Mouse (Mus musculus): ENCODE measurements around the gene Rhox4f. TPM values are rescaled to one million over a fixed set of nuclear protein-coding genes. Genes with fewer than 3 reads are reported as not detected.
"Not testable (repeated sequence)": the region's sequence is repeated elsewhere in the genome, so short reads cannot be mapped to it uniquely, and the experiment has no call there.

Gene Rhox4f
- not detected for total RNA-seq (2021)
- long read RNA-seq, experiment 1: 0 reads
- long read RNA-seq, experiment 2: 0 reads

GRCm38 (mm10) chrX:37607604-37608003, at the start of gene Rhox4f:
Gene Rhox4f (minus strand): TSS chrX:37607704.
- DNase-seq: not testable (repeated sequence)

- DNase-seq: not testable (repeated sequence)
Observed at GRCm38 (mm10) chrX:37651227-37651626, 43.7 kb upstream of the Rhox4f start, which contains the start of gene Rhox4g. Gene Rhox4g (minus strand): TSS chrX:37651327.

- not testable (repeated sequence) for DNase-seq
Observed at GRCm38 (mm10) chrX:37643370-37643769, 35.9 kb upstream of the Rhox4f start, which contains the start of gene Rhox2g. Gene Rhox2g (minus strand): TSS chrX:37643470.

DNA sequence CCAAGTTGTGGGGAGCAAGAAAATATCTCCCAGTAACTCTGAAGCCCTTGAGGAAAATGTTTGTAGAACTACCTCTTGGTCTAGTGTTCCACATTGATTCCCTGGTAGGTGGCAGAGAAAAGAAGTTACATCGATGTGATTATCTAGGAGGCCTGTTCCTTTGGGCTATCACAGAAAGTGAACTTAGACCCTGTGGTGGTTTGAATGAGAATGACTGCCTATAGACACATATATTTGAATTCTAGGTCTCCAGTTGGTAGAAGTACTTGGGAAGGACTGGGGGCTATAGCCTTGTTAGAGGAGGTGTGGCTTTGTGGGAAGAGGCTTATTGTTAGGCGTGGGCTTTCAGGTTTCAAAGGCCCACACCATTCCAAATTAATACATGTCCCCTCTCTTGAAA, 21.0 kb upstream of the Rhox4f start, which contains the start of gene Rhox3g:
Gene Rhox3g (minus strand): TSS at position 101 of the 400 bp plus-strand sequence.
- DNase-seq: not testable (repeated sequence)

- DNase-seq: not testable (repeated sequence)
Observed at GRCm38 (mm10) chrX:37580692-37581091, 26.8 kb downstream of the Rhox4f start, which contains the start of gene Rhox3f. Gene Rhox3f (plus strand): TSS chrX:37580992.

DNA sequence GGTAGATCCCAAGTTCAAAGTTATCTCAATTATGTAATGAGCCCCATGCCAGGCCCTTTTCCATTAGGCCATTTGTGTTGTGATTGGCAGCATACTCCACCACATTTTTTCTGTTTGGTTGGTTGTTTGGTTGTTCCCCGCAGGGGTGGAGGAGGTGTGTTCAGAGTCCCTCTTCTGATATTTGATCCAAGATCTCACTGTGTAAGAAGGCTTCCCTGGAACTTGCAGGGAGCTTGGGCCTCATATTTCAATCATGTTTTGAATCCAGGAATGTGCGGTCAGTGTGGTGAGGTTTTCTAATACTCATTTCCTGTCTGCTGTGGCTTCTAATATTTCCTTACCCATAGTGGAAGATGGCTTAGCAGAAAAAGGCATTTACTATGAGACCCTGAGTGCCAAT, 34.9 kb downstream of the Rhox4f start:
- DNase-seq: not testable (repeated sequence)

GRCm38 (mm10) chrX:37571105-37571504, 36.4 kb downstream of the Rhox4f start, which contains the start of gene Rhox2f:
Gene Rhox2f (plus strand): TSS chrX:37571405.
- DNase-seq: not testable (repeated sequence)

DNA sequence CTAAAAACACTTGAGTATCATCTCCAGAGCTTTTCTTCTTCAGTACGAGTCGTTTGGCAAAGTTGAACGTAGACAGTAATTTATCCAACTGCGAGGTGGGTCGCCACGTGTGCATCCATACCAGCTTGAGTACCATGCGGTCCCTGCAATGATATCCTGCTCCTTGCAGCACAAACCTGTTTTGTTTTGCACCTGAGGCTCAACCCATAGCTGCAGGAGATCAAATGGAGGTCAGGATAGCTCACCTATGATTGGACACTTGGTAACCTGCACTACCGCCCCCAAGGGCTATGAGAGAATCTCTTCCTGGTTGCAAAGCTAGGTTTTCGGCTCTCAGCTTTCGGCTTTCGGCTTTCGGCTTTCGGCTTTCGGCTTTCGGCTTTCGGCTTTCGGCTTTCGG, 50.4 kb downstream of the Rhox4f start, which contains the start of gene Rhox4e:
Gene Rhox4e (plus strand): TSS at position 301 of the 400 bp plus-strand sequence.
- DNase-seq: not testable (repeated sequence)

Other genes with a start within 250 kb of the Rhox4f start
- not detected for gene Rhox3a2, start 227.7 kb downstream of the Rhox4f start, total RNA-seq (2021)
- not detected for gene Rhox4a2, start 216.9 kb downstream of the Rhox4f start, total RNA-seq (2021)
- not detected for gene Rhox2b, start 195.6 kb downstream of the Rhox4f start, total RNA-seq (2021)
- gene Rhox4b, start 175.2 kb downstream of the Rhox4f start, total RNA-seq (2021): not detected
- not detected for gene Rhox2c, start 154.0 kb downstream of the Rhox4f start, total RNA-seq (2021)
- gene Rhox3c, start 149.1 kb downstream of the Rhox4f start, total RNA-seq (2021): not detected
- gene Rhox4c, start 127.4 kb downstream of the Rhox4f start, total RNA-seq (2021): not detected
- gene Rhox2d, start 114.3 kb downstream of the Rhox4f start, total RNA-seq (2021): not detected
- gene Rhox4d, start 93.3 kb downstream of the Rhox4f start, total RNA-seq (2021): not detected
- gene Rhox2e, start 77.3 kb downstream of the Rhox4f start, total RNA-seq (2021): not detected
- gene Rhox3e, start 65.7 kb downstream of the Rhox4f start, total RNA-seq (2021): not detected
- gene Rhox4e, start 50.3 kb downstream of the Rhox4f start, total RNA-seq (2021): not detected
- gene Rhox2f, start 36.3 kb downstream of the Rhox4f start, total RNA-seq (2021): not detected
- not detected for gene Rhox3f, start 26.7 kb downstream of the Rhox4f start, total RNA-seq (2021)
- gene Rhox3g, start 20.9 kb upstream of the Rhox4f start, total RNA-seq (2021): not detected
- gene Rhox2g, start 35.8 kb upstream of the Rhox4f start, total RNA-seq (2021): not detected
- gene Rhox4g, start 43.6 kb upstream of the Rhox4f start, total RNA-seq (2021): not detected
- gene Rhox3h, start 61.1 kb upstream of the Rhox4f start, total RNA-seq (2021): not detected
- not detected for gene Rhox2h, start 65.6 kb upstream of the Rhox4f start, total RNA-seq (2021)
- gene Rhox5, start 197.1 kb upstream of the Rhox4f start, total RNA-seq (2021): not detected
- not detected for gene Rhox6, start 219.2 kb upstream of the Rhox4f start, total RNA-seq (2021)
- gene Rhox7a, start 224.0 kb upstream of the Rhox4f start, total RNA-seq (2021): not detected

Data from gastrocnemius, postnatal 25 days (tissue).